Mouse (Mus musculus): ENCODE results near the gene Tnni2. TPM values are rescaled to one million over a fixed set of nuclear protein-coding genes. Genes with fewer than 3 reads are reported as not detected.

Gene Tnni2
- polyA plus RNA-seq, 1 experiment from 2014 or later: 2.1 TPM

DNA sequence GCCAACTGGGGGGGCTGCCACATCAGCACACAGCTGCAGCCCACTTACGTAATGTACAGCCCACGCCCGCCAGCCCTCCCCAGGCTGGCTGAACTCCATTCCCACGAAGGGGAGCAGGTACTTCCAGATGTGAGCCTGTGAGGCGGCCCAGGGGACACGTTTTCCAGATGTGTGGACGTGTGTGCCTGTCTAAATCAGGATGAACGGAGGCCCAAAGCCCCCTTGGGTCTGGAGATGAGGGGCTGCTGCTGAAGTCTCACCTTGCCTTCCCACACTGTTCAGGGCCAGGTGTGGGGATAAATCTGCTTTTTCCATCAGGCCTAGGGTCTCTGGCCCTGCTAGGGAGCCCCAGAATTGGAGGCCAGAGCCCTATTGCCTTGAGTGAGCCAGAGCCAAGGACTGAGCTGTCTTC, 45.1 kb downstream of the Tnni2 start:
- 73% methylated on average over 8 of the region's 8 CpGs for WGBS
- ATAC-seq (ENCODE audit: insufficient read depth, low FRiP score, low TSS enrichment): no peak
- peak overlapping the region; percentile 67 for H3K27ac ChIP-seq (ENCODE audit: low read depth, low read length)
- H3K36me3 ChIP-seq (ENCODE audit: control insufficient read depth, insufficient read depth, low read length): no peaks in the 10 kb centered on the region
- no peak overlapping the region for H3K9ac ChIP-seq (ENCODE audit: low read length)
- no peaks in the 10 kb centered on the region for H3K9me3 ChIP-seq (ENCODE audit: control insufficient read depth, low read length)
- no peak overlapping the region for H3K4me2 ChIP-seq (ENCODE audit: low read depth)
- H3K4me3 ChIP-seq (ENCODE audit: low read depth, low read length): no peak overlapping the region
- no peaks in the 10 kb centered on the region for H3K27me3 ChIP-seq (ENCODE audit: control insufficient read depth, insufficient read depth, low read length)
- H3K4me1 ChIP-seq (ENCODE audit: control insufficient read depth, insufficient read depth, low read length): peaks cover 33% of the 10 kb centered on the region
- DNase-seq (ENCODE audit: low spot score): no peak

DNA sequence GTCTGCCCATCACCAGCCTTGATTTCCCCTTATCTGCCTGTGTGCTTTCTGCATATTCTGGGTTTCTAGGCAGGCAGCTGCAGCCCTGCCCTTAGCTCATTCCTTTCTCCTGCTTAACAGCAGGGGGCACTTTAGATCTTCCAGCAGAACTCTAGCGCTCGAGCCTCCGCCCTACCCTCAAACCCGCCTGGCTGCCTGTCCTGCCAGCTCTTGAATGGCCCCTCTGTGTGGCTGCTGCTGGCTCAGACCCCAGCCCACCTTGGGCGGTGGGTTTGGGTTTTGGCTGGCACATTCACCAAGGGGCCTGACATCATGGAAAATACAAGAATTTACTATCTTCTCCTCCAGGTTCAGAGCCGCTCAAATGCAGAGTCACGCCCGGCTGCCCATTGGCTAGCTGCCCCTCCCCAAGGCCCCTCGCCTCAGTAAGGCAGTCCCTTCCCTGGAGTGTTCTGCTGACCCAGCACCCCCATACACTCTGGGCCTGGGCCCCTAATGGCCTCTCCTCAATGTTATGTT, 45.8 kb downstream of the Tnni2 start:
- peak overlapping the region; percentile 35 for H3K27ac ChIP-seq (ENCODE audit: low read depth, low read length)
- WGBS: 16% methylated on average over 9 of the region's 9 CpGs
- no peaks in the 10 kb centered on the region for H3K9me3 ChIP-seq (ENCODE audit: control insufficient read depth, low read length)
- DNase-seq (ENCODE audit: low spot score): peak; percentile 78
- no peak overlapping the region for H3K4me3 ChIP-seq (ENCODE audit: low read depth, low read length)
- no peaks in the 10 kb centered on the region for H3K27me3 ChIP-seq (ENCODE audit: control insufficient read depth, insufficient read depth, low read length)
- H3K9ac ChIP-seq (ENCODE audit: low read length): 0 out of 2 replicates have a peak overlapping the region, but pooled peaks have one; percentile 2
- H3K4me2 ChIP-seq (ENCODE audit: low read depth): 0 out of 2 replicates have a peak overlapping the region, but pooled peaks have one; percentile 4
- ATAC-seq (ENCODE audit: insufficient read depth, low FRiP score, low TSS enrichment): peak; percentile 67
- H3K4me1 ChIP-seq (ENCODE audit: control insufficient read depth, insufficient read depth, low read length): peaks cover 26% of the 10 kb centered on the region
- no peaks in the 10 kb centered on the region for H3K36me3 ChIP-seq (ENCODE audit: control insufficient read depth, insufficient read depth, low read length)

DNA sequence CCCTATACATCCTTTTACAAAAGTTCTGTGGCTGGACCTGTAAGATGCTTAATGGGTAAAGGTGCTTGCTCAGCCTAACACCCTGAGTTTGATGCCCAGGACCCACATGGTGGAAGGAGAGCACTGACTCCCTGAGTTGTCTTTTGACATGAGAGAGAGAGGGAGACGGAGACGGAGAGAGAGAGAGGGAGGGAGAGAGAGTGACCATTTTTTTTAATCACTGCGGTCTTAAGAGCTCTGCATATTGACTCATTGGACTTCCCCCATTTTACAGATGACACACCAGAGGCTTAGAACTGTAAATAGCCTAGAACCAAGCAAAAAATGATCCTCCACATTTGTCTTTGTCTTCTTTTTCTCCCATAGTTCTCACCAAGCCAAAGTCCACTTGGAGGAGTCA, 46.4 kb downstream of the Tnni2 start:
- H3K9me3 ChIP-seq (ENCODE audit: control insufficient read depth, low read length): no peaks in the 10 kb centered on the region
- H3K27ac ChIP-seq (ENCODE audit: low read depth, low read length): peak overlapping the region; percentile 35; the same call in 1 of the 2 replicates
- WGBS: 73% methylated on average over 3 of the region's 3 CpGs
- H3K4me3 ChIP-seq (ENCODE audit: low read depth, low read length): no peak overlapping the region
- no peak for ATAC-seq (ENCODE audit: insufficient read depth, low FRiP score, low TSS enrichment)
- H3K36me3 ChIP-seq (ENCODE audit: control insufficient read depth, insufficient read depth, low read length): no peaks in the 10 kb centered on the region
- H3K4me2 ChIP-seq (ENCODE audit: low read depth): no peak overlapping the region
- peaks cover 22% of the 10 kb centered on the region for H3K4me1 ChIP-seq (ENCODE audit: control insufficient read depth, insufficient read depth, low read length)
- no peaks in the 10 kb centered on the region for H3K27me3 ChIP-seq (ENCODE audit: control insufficient read depth, insufficient read depth, low read length)
- H3K9ac ChIP-seq (ENCODE audit: low read length): no peak overlapping the region
- no peak for DNase-seq (ENCODE audit: low spot score)

DNA sequence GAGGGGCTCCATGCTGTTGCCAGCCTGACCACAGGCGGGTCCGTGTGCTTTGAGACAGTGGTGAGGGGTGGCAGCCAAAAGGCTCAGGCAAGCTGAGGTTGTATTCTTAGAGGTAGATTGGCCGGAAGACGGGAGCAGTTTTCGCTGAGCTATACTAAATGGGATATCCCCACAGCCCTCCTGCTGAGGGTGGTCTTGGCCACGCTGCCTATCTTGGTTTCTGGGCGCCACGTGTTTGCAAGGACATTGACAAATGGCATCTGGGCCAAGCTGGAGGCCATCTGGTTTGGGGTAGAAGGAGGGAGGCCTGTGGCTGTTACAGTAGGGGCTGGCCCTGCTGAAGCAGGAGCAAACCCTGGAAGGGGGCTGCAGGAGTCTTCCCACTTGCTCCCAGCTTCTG, 51.9 kb downstream of the Tnni2 start:
- Histone ChIP-seq H3K27me3 (ENCODE audit: control insufficient read depth, insufficient read depth, low read length) (no peaks in the 10 kb centered on the region), H3K4me1 (ENCODE audit: control insufficient read depth, insufficient read depth, low read length) (no peaks in the 10 kb centered on the region), H3K4me3 (ENCODE audit: low read depth, low read length) (no peak overlapping the region), H3K9me3 (ENCODE audit: control insufficient read depth, low read length) (no peaks in the 10 kb centered on the region), H3K36me3 (ENCODE audit: control insufficient read depth, insufficient read depth, low read length) (no peaks in the 10 kb centered on the region), H3K27ac (ENCODE audit: low read depth, low read length) (0 out of 2 replicates have a peak overlapping the region, but pooled peaks have one; percentile 27), H3K9ac (ENCODE audit: low read length) (no peak overlapping the region), H3K4me2 (ENCODE audit: low read depth) (no peak overlapping the region)
- ATAC-seq (ENCODE audit: insufficient read depth, low FRiP score, low TSS enrichment) (no peak), DNase-seq (ENCODE audit: low spot score) (peak; percentile 55)
- 58% methylated on average over 8 of the region's 8 CpGs for WGBS

Other genes with a start within 250 kb of the Tnni2 start
- gene Krtap5-3, start 240.4 kb upstream of the Tnni2 start, polyA plus RNA-seq (2014; fragmentation: Nextera tagmentation; extraction: Ambion mirVana): not detected in 2 replicates
- not detected in 2 replicates for gene Gm7579, start 229.9 kb upstream of the Tnni2 start, polyA plus RNA-seq (2014; fragmentation: Nextera tagmentation; extraction: Ambion mirVana)
- not detected in 2 replicates for gene Krtap5-5, start 211.8 kb upstream of the Tnni2 start, polyA plus RNA-seq (2014; fragmentation: Nextera tagmentation; extraction: Ambion mirVana)
- gene Gm40460, start 200.7 kb upstream of the Tnni2 start, polyA plus RNA-seq (2014; fragmentation: Nextera tagmentation; extraction: Ambion mirVana): not detected in 2 replicates
- not detected in 2 replicates for gene Gm2431, start 183.5 kb upstream of the Tnni2 start, polyA plus RNA-seq (2014; fragmentation: Nextera tagmentation; extraction: Ambion mirVana)
- not detected in 2 replicates for gene Gm4559, start 167.4 kb upstream of the Tnni2 start, polyA plus RNA-seq (2014; fragmentation: Nextera tagmentation; extraction: Ambion mirVana)
- not detected in 2 replicates for gene Krtap5-1, start 144.7 kb upstream of the Tnni2 start, polyA plus RNA-seq (2014; fragmentation: Nextera tagmentation; extraction: Ambion mirVana)
- gene Krtap5-4, start 138.3 kb upstream of the Tnni2 start, polyA plus RNA-seq (2014; fragmentation: Nextera tagmentation; extraction: Ambion mirVana): not detected in 2 replicates
- not detected in 2 replicates for gene Ifitm10, start 68.1 kb upstream of the Tnni2 start, polyA plus RNA-seq (2014; fragmentation: Nextera tagmentation; extraction: Ambion mirVana)
- not detected in 2 replicates for gene Gm49369, start 59.1 kb upstream of the Tnni2 start, polyA plus RNA-seq (2014; fragmentation: Nextera tagmentation; extraction: Ambion mirVana)
- gene Ctsd, start 53.8 kb upstream of the Tnni2 start, polyA plus RNA-seq (2014; fragmentation: Nextera tagmentation; extraction: Ambion mirVana): 176 and 189 TPM in 2 replicates
- gene Syt8, start 7.0 kb upstream of the Tnni2 start, polyA plus RNA-seq (2014; fragmentation: Nextera tagmentation; extraction: Ambion mirVana): not detected in 2 replicates
- 15.1 and 21.0 TPM in 2 replicates for gene Lsp1, start 19.0 kb downstream of the Tnni2 start, polyA plus RNA-seq (2014; fragmentation: Nextera tagmentation; extraction: Ambion mirVana)
- 6.5 and 9.2 TPM in 2 replicates for gene Tnnt3, start 57.0 kb downstream of the Tnni2 start, polyA plus RNA-seq (2014; fragmentation: Nextera tagmentation; extraction: Ambion mirVana)
- 10.6 and 20.0 TPM in 2 replicates for gene Mrpl23, start 90.9 kb downstream of the Tnni2 start, polyA plus RNA-seq (2014; fragmentation: Nextera tagmentation; extraction: Ambion mirVana)
- gene Igf2, start 225.0 kb downstream of the Tnni2 start, polyA plus RNA-seq (2014; fragmentation: Nextera tagmentation; extraction: Ambion mirVana): 316 and 368 TPM in 2 replicates
- not detected in 2 replicates for gene Gm49394, start 228.1 kb downstream of the Tnni2 start, polyA plus RNA-seq (2014; fragmentation: Nextera tagmentation; extraction: Ambion mirVana)